Mouse (Mus musculus) MEL (cell line): ENCODE data around the gene Gm11541. TPM values are rescaled to one million over a fixed set of nuclear protein-coding genes. Genes with fewer than 3 reads are reported as not detected.

Experiments
- DNase-seq: peaks from one replicate; pipeline ENCODE4 v3.0.0; 2011; ENCODE audit warnings: low read depth, low spot score
- H3K27ac ChIP-seq: 2 replicates; pipeline ENCODE4 v1.5.1; 2012; ENCODE audit warnings: low read depth, mild to moderate bottlenecking, control low read depth, low read length, moderate library complexity; ENCODE audit not compliant: control insufficient read depth
- H3K27me3 ChIP-seq, 2 experiments: fragments of 150-350 bp in 1 of 2; sonication (generic) in 1 of 2; 2 replicates each; pipeline ENCODE4 v1.6.1; 2012; ENCODE audit warnings: low read length in 2 of 2, mild to moderate bottlenecking in 2 of 2, improper control_type of control experiment in 1 of 2, moderate library complexity in 1 of 2; ENCODE audit not compliant: insufficient read depth in 2 of 2, control insufficient read depth in 1 of 2
- H3K36me3 ChIP-seq, 2 experiments: 2 replicates each; pipeline ENCODE4 v1.6.1; 2012 to 2014; ENCODE audit warnings: low read length in 2 of 2, improper control_type of control experiment in 1 of 2, inconsistent platforms in 1 of 2, mild to moderate bottlenecking in 1 of 2; ENCODE audit not compliant: insufficient read depth in 2 of 2, control insufficient read depth in 1 of 2
- H3K4me1 ChIP-seq, 2 experiments: fragments of 150-350 bp in 1 of 2; sonication (generic) in 1 of 2; 2 replicates each; pipeline ENCODE4 v1.6.1; 2012; ENCODE audit warnings: low read length in 2 of 2, improper control_type of control experiment in 1 of 2, mild to moderate bottlenecking in 1 of 2; ENCODE audit not compliant: insufficient read depth in 2 of 2, control insufficient read depth in 1 of 2
- H3K4me3 ChIP-seq, 2 experiments: fragments of 150-350 bp in 1 of 2; sonication (generic) in 1 of 2; 2 replicates each; pipeline ENCODE4 v1.5.1; 2012; ENCODE audit warnings: low read depth in 2 of 2, low read length in 2 of 2, mild to moderate bottlenecking in 2 of 2, moderate library complexity in 2 of 2, control low read depth in 1 of 2, improper control_type of control experiment in 1 of 2; ENCODE audit not compliant: control insufficient read depth in 1 of 2, insufficient read depth in 1 of 2
- H3K79me2 ChIP-seq: 2 replicates; pipeline ENCODE4 v1.6.1; 2012; ENCODE audit warnings: mild to moderate bottlenecking, low read length, moderate library complexity; ENCODE audit not compliant: control insufficient read depth, poor library complexity, insufficient read depth
- H3K9ac ChIP-seq: 2 replicates; pipeline ENCODE4 v1.6.1; 2012; ENCODE audit warnings: low read depth, mild to moderate bottlenecking, control low read depth, low read length, moderate library complexity; ENCODE audit not compliant: control insufficient read depth, poor library complexity, severe bottlenecking
- H3K9me3 ChIP-seq: fragments of 150-350 bp; sonication (generic); replicated peaks from 2 replicates; pipeline ENCODE4 v1.6.1; 2012; ENCODE audit warnings: mild to moderate bottlenecking, low read length, improper control_type of control experiment, moderate library complexity; ENCODE audit not compliant: insufficient read depth
- CHD1 ChIP-seq: IDR thresholded peaks from 2 replicates; pipeline ENCODE4 v1.6.1; 2012; ENCODE audit warnings: low read depth, mild to moderate bottlenecking, inconsistent platforms, low read length, improper control_type of control experiment
- E2F4 ChIP-seq: IDR thresholded peaks from 2 replicates; pipeline ENCODE4 v1.6.1; 2011; ENCODE audit warnings: low read depth, low read length, improper control_type of control experiment, borderline replicate concordance
- ELF1 ChIP-seq: IDR thresholded peaks from 2 replicates; pipeline ENCODE4 v1.6.1; 2014; ENCODE audit warnings: low read depth, mild to moderate bottlenecking, inconsistent platforms, low read length, improper control_type of control experiment, moderate library complexity
- EP300 ChIP-seq, 2 experiments: IDR thresholded peaks; 2 replicates each; pipeline ENCODE4 v1.6.1; 2011; ENCODE audit warnings: improper control_type of control experiment in 2 of 2, low read length in 2 of 2, low read depth in 1 of 2, mild to moderate bottlenecking in 1 of 2
- ETS1 ChIP-seq: IDR thresholded peaks from 2 replicates; pipeline ENCODE4 v1.6.1; 2012; ENCODE audit warnings: low read depth, mild to moderate bottlenecking, inconsistent platforms, low read length, improper control_type of control experiment, moderate library complexity
- GABPA ChIP-seq: IDR thresholded peaks from 2 replicates; pipeline ENCODE4 v1.6.1; 2012; ENCODE audit warnings: low read depth, mild to moderate bottlenecking, inconsistent platforms, low read length, improper control_type of control experiment, moderate library complexity
- KAT2A ChIP-seq: conservative IDR thresholded peaks from 2 replicates; pipeline ENCODE4 v1.6.1; 2012; ENCODE audit warnings: low read depth, low read length, improper control_type of control experiment, inconsistent platforms
- MAFK ChIP-seq: IDR thresholded peaks from 2 replicates; pipeline ENCODE4 v1.6.1; 2011; ENCODE audit warnings: low read depth, mild to moderate bottlenecking, low read length, improper control_type of control experiment, borderline replicate concordance
- MAX ChIP-seq: IDR thresholded peaks from 2 replicates; pipeline ENCODE4 v1.6.1; 2011; ENCODE audit warnings: low read length, improper control_type of control experiment
- MXI1 ChIP-seq: IDR thresholded peaks from 2 replicates; pipeline ENCODE4 v1.6.1; 2011; ENCODE audit warnings: mild to moderate bottlenecking, low read depth, low read length, improper control_type of control experiment
- MYB ChIP-seq: IDR thresholded peaks from 2 replicates; pipeline ENCODE4 v1.6.1; 2011; ENCODE audit warnings: mild to moderate bottlenecking, low read depth, low read length, improper control_type of control experiment
- MYC ChIP-seq: IDR thresholded peaks from 2 replicates; pipeline ENCODE4 v1.6.1; 2011; ENCODE audit warnings: low read depth, mild to moderate bottlenecking, low read length, improper control_type of control experiment, moderate library complexity
- POLR2A ChIP-seq, 2 experiments: IDR thresholded peaks; 2 replicates each; pipeline ENCODE4 v1.6.1; 2011 to 2012; ENCODE audit warnings: low read length in 2 of 2, mild to moderate bottlenecking in 2 of 2, control low read depth in 1 of 2, improper control_type of control experiment in 1 of 2, low read depth in 1 of 2, moderate library complexity in 1 of 2; ENCODE audit not compliant: control insufficient read depth in 1 of 2, insufficient read depth in 1 of 2, poor library complexity in 1 of 2
- POLR2AphosphoS5 ChIP-seq: IDR thresholded peaks from 2 replicates; pipeline ENCODE4 v1.6.1; 2012; ENCODE audit warnings: low read depth, borderline replicate concordance, mild to moderate bottlenecking, inconsistent platforms, low read length, moderate library complexity, mixed read lengths
- SIN3A ChIP-seq: IDR thresholded peaks from 2 replicates; pipeline ENCODE4 v1.6.1; 2012; ENCODE audit warnings: low read length, improper control_type of control experiment, inconsistent platforms
- TAL1 ChIP-seq: IDR thresholded peaks from 2 replicates; pipeline ENCODE4 v1.6.1; 2012; ENCODE audit warnings: mild to moderate bottlenecking, inconsistent platforms, low read length, moderate library complexity, mixed read lengths
- TCF12 ChIP-seq: IDR thresholded peaks from 2 replicates; pipeline ENCODE4 v1.6.1; 2014; ENCODE audit warnings: low read depth, mild to moderate bottlenecking, inconsistent platforms, low read length, improper control_type of control experiment, moderate library complexity
- USF1 ChIP-seq: IDR thresholded peaks from 2 replicates; pipeline ENCODE4 v1.6.1; 2014; ENCODE audit warnings: low read depth, mild to moderate bottlenecking, inconsistent platforms, low read length, improper control_type of control experiment, moderate library complexity
- ZC3H11A ChIP-seq: IDR thresholded peaks from 2 replicates; pipeline ENCODE4 v1.6.1; 2012; ENCODE audit warnings: low read depth, mild to moderate bottlenecking, inconsistent platforms, low read length, improper control_type of control experiment
- ZKSCAN1 ChIP-seq: IDR thresholded peaks from 2 replicates; pipeline ENCODE4 v1.6.1; 2012; ENCODE audit warnings: low read depth, mild to moderate bottlenecking, inconsistent platforms, low read length, improper control_type of control experiment, moderate library complexity
- ZMIZ1 ChIP-seq: IDR thresholded peaks from 2 replicates; pipeline ENCODE4 v1.6.1; 2012; ENCODE audit warnings: low read depth, mild to moderate bottlenecking, inconsistent platforms, low read length, improper control_type of control experiment, moderate library complexity
- ZNF384 ChIP-seq: IDR thresholded peaks from 2 replicates; pipeline ENCODE4 v1.6.1; 2012; ENCODE audit warnings: low read depth, mild to moderate bottlenecking, inconsistent platforms, low read length, improper control_type of control experiment
- polyA plus RNA-seq, 2 experiments: library from polyadenylated mRNA; stranded (reverse) in 1 of 2; unstranded in 1 of 2; fragments of >175 nt in 1 of 2; fragments of >200 nt in 1 of 2; gene quantifications; 2 replicates each; pipeline versions ENCODE4 v1.2.1 to v1.2.4; 2012; ENCODE audit warnings: low replicate concordance in 2 of 2, low read depth in 1 of 2; ENCODE audit not compliant: insufficient read length in 2 of 2, insufficient read depth in 1 of 2, missing spikeins in 1 of 2
- total RNA-seq: library from RNA; depleted of rRNA; stranded (reverse); fragments of 300-350 nt; gene quantifications from 2 replicates; pipeline ENCODE4 v1.2.3, GENCODE M21; 2012

The Gm11541 gene
- total and polyA plus RNA-seq, 3 experiments: not detected

DNA sequence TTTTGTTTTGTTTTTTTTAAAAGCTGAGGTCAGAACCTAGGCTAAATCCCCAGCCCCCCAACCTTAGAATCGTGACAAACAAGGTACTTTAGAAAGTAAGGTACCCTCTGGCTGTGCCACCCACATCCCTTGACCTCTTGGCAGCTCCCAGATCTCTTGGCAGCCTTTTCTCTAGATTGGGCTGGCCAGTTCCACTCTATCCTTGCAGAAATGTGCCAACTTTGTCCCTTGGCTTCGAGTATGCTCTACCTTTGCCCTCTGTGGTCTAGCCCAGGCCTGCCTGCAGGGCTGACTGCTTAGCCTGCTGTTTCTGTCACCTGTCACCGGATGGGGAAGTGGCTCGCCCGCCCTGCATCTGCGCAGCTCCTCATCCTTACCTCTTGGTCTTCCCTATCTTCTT is 39.0 kb downstream of the Gm11541 start:
- no peaks in the 10 kb centered on the region for H3K79me2 ChIP-seq
- no peak overlapping the region for H3K4me3 ChIP-seq
- no peak overlapping the region for H3K27ac ChIP-seq
- DNase-seq: no peak
- no peaks in the 10 kb centered on the region for H3K27me3 ChIP-seq
- H3K4me1 ChIP-seq: no peaks in the 10 kb centered on the region
- TF ChIP-seq GABPA (no peak), TAL1 (no peak), MAFK (no peak), ZC3H11A (no peak), SIN3A (no peak), KAT2A (no peak), EP300 (IDR thresholded peaks at IDR 0.05; ENCODE audit: low read depth in 1 of 2, low read length in 2 of 2) (no peak), ZMIZ1 (no peak), ETS1 (no peak), POLR2AphosphoS5 (no peak), E2F4 (no peak)
- H3K36me3 ChIP-seq: peaks cover 0 to 2% of the 10 kb centered on the region in 2 experiments; a peak in 1 of 4 replicates
- no peaks in the 10 kb centered on the region for H3K9me3 ChIP-seq
- no peak overlapping the region for H3K9ac ChIP-seq

DNA sequence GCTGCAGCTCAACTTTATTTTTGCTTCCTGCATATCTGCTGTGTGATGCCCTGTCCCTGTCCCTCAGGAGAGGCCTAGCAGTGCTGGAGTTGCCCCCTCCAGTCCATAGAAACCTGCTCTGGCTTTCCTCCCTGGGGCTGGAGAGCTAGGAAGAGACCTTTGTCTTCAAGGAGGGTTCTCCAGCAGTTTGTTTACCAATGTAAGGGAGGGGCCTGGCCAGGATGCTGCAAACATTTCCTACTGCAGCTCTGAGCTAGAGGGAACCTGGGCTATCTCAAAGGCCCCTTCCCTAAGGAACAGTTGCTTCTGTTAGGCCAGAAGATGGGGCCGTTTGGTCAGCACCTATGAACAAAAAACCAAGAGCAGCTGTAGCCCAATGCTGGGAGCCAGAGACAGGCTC is 43.0 kb downstream of the Gm11541 start:
- H3K4me1 ChIP-seq: no peaks in the 10 kb centered on the region
- no peaks in the 10 kb centered on the region for H3K27me3 ChIP-seq
- DNase-seq: no peak
- no peaks in the 10 kb centered on the region for H3K9me3 ChIP-seq
- H3K36me3 ChIP-seq: peaks cover 0 to 4% of the 10 kb centered on the region in 2 experiments; a peak in 1 of 4 replicates
- no peak overlapping the region for H3K27ac ChIP-seq
- no peak overlapping the region for H3K9ac ChIP-seq
- H3K4me3 ChIP-seq: no peak overlapping the region
- no peak for TF ChIP-seq USF1
- TF ChIP-seq MYC: no peak
- no peak for TF ChIP-seq TCF12
- TF ChIP-seq ZMIZ1: no peak
- no peak for TF ChIP-seq CHD1
- TF ChIP-seq POLR2A (IDR thresholded peaks at IDR 0.05; ENCODE audit: control insufficient read depth in 1 of 2, insufficient read depth in 1 of 2, low read depth in 1 of 2, low read length in 2 of 2, poor library complexity in 1 of 2): no peak
- TF ChIP-seq SIN3A: no peak
- TF ChIP-seq ZKSCAN1: no peak
- TF ChIP-seq MXI1: no peak
- no peak for TF ChIP-seq MAX
- TF ChIP-seq ZNF384: no peak
- TF ChIP-seq ELF1: no peak
- TF ChIP-seq MYB: no peak
- no peaks in the 10 kb centered on the region for H3K79me2 ChIP-seq
